Mouse (Mus musculus) spleen, postnatal 4 days (tissue): Measurements from ENCODE around the gene Cts3.
"Not testable (repeated sequence)": the region's sequence is repeated elsewhere in the genome, so short reads cannot be mapped to it uniquely, and the experiment has no call there.

Experiments used
- DNase-seq, 2 experiments: peaks; one replicate each; pipeline ENCODE4 v3.0.0; 2022; ENCODE audit warnings: low spot score in 2 of 2

Cts3 gene

DNA sequence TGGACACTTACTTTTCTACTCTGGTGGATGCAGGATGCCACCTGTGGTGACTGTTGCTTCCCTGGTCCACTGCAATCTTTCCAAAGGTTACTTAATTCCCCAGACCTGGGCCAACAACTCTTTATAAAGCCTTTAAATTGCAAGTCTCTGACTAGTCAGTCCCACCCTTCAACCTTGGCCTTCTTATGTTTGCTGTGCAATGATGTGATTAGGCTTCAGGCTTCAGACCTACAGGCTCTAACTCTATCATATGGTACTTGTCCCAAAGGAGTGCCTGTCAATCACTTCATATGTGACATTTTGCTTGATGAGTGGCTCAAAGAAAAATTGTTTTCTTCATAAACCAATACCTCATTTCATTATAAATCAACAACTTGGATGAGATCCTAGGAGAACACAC, at the start of gene Cts3:
TSS of gene Cts3 (minus strand) at position 101 of the 400 bp plus-strand sequence.
- no peak for DNase-seq

- DNase-seq: not testable (repeated sequence)
These were observed 1.9 kb downstream of the Cts3 start, which contains the start of gene Gm49352 for GRCm38 (mm10) chr13:61568074-61568473. Gene Gm49352 (minus strand): TSS chr13:61568174.

DNA sequence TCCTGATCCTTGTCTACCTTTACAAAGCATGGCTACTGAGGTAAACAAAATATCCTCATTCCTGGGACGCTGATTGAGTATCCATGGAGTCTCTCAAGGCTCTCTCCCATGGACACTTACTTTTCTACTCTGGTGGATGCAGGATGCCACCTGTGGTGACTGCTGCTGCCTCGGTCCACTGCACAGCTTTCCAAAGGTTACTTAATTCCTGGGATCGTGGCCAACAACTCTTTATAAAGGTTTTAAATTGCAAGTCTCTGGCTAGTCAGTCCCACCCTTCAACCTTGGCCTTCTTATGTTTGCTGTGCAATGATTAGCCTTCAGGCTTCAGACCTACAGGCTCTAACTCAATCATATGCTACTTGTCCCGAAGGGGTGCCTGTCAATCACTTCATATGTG, 28.3 kb downstream of the Cts3 start, which contains the start of gene Ctsm:
TSS of gene Ctsm (minus strand) at position 209 of the 400 bp plus-strand sequence.
- no peak for DNase-seq
